Mouse (Mus musculus) G1E-ER4 (cell line): ENCODE results near the gene Myh6. TPM values are rescaled to one million over a fixed set of nuclear protein-coding genes. Genes with fewer than 3 reads are reported as not detected.

ENCODE experiments used
- GATA1 ChIP-seq: IDR thresholded peaks from one replicate; pipeline ENCODE4 v1.8.0; 2012; ENCODE audit warnings: low read length, inconsistent platforms
- polyA plus RNA-seq: library from polyadenylated mRNA; stranded (reverse); fragments of >175 nt; gene quantifications from 2 replicates; pipeline ENCODE4 v1.2.3, GENCODE M21; 2012

The Myh6 gene
- polyA plus RNA-seq: 0.01 TPM in 1 of 2 replicates, not detected in the other

GRCm38 (mm10) chr14:54966320-54966977, at the start of gene Myh6:
TSS of gene Myh6 (minus strand) at chr14:54966927.
- TF ChIP-seq GATA1: no peak

- TF ChIP-seq GATA1: no peak
Measured at GRCm38 (mm10) chr14:55015767-55016111, 49.0 kb upstream of the Myh6 start.

GRCm38 (mm10) chr14:55014991-55015766, 48.5 kb upstream of the Myh6 start, which contains the start of gene Ngdn:
TSS of gene Ngdn (plus strand) at chr14:55015454.
- TF ChIP-seq GATA1: no peak

GRCm38 (mm10) chr14:55014591-55014990, 47.9 kb upstream of the Myh6 start:
- no peak for TF ChIP-seq GATA1

- no peak for TF ChIP-seq GATA1
Measured at GRCm38 (mm10) chr14:55011116-55011515, 44.4 kb upstream of the Myh6 start.

GRCm38 (mm10) chr14:55008417-55008816, 41.7 kb upstream of the Myh6 start:
- no peak for TF ChIP-seq GATA1

GRCm38 (mm10) chr14:55007120-55007908, 40.6 kb upstream of the Myh6 start:
- no peak for TF ChIP-seq GATA1

GRCm38 (mm10) chr14:55006541-55006940, 39.8 kb upstream of the Myh6 start:
- no peak for TF ChIP-seq GATA1

- no peak for TF ChIP-seq GATA1
Measured at GRCm38 (mm10) chr14:55005967-55006366, 39.2 kb upstream of the Myh6 start.

GRCm38 (mm10) chr14:55005506-55005905, 38.8 kb upstream of the Myh6 start:
- TF ChIP-seq GATA1: no peak

GRCm38 (mm10) chr14:55003878-55004855, 37.4 kb upstream of the Myh6 start:
- TF ChIP-seq GATA1: no peak

- TF ChIP-seq GATA1: no peak
Measured at GRCm38 (mm10) chr14:55002687-55003120, 36.0 kb upstream of the Myh6 start.

- no peak for TF ChIP-seq GATA1
Measured at GRCm38 (mm10) chr14:55001938-55002686, 35.4 kb upstream of the Myh6 start.

- TF ChIP-seq GATA1: no peak
Measured at GRCm38 (mm10) chr14:55001446-55001845, 34.7 kb upstream of the Myh6 start.

- TF ChIP-seq GATA1: no peak
Measured at GRCm38 (mm10) chr14:55000814-55001213, 34.1 kb upstream of the Myh6 start.
